Mouse (Mus musculus): ENCODE data around the gene Smg1.

DNA sequence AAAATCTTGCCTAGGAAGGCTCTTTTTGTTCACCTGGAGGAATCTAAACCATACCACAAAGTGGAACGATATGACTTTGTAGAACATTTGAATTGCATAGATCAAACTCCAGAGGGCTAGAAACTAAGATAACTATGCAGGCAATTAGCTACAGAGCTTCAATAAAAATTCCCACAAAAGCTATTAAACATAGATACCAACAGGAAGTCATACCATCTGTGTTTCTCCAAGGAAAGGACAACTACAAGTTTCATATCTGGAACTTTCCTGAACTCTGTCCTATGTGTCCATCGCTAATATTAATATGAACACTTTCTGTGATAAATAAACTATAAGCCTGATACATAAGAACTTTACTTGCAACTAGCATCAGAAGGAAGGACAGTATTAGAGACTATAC lies 23.7 kb downstream of the Smg1 start:
- no peak for TF ChIP-seq CTCF (IDR thresholded peaks at IDR 0.05; ENCODE audit: low read depth)
- no peak for TF ChIP-seq EP300 (IDR thresholded peaks at IDR 0.05; ENCODE audit: low read depth)
